Mouse (Mus musculus): Measurements from ENCODE around the gene Gnb3. TPM values are rescaled to one million over a fixed set of nuclear protein-coding genes. Genes with fewer than 3 reads are reported as not detected.

Gene Gnb3
- polyA plus RNA-seq, 2 experiments, result 0.03 to 0.23 TPM

- DNase-seq (ENCODE audit: low read depth in 3 of 3, low spot score in 3 of 3) (peak in 1 of 3 experiments; percentile 40), ATAC-seq (ENCODE audit: insufficient read depth) (no peak)
- Histone ChIP-seq H3K27ac (no peak overlapping the region), H3K27me3 (ENCODE audit: control insufficient read depth, insufficient read depth, low read length) (no peaks in the 10 kb centered on the region), H3K9me3 (ENCODE audit: control insufficient read depth, low read length) (no peaks in the 10 kb centered on the region), H3K9ac (replicated peaks) (peak overlapping the region; percentile 56), H3K36me3 (replicated peaks; ENCODE audit: control insufficient read depth, insufficient read depth, low read depth) (peaks cover 39% of the 10 kb centered on the region), H3K4me1 (replicated peaks; ENCODE audit: control insufficient read depth in 2 of 2, insufficient read depth in 2 of 2, low read length in 1 of 2) (peaks cover 6 to 9% of the 10 kb centered on the region in 2 experiments; a peak in 3 of 4 replicates), H3K4me2 (ENCODE audit: low read depth) (peak overlapping the region; percentile 98), H3K4me3 (ENCODE audit: insufficient read depth in 1 of 2, low read depth in 2 of 2, low read length in 2 of 2) (peak overlapping the region; percentile 78 to 81)
- 19% methylated on average over 10 of the region's 10 CpGs for WGBS (ENCODE audit: insufficient replicate concordance)
- no peak for TF ChIP-seq EP300 (IDR thresholded peaks at IDR 0.05; ENCODE audit: low read depth)
- no peak for TF ChIP-seq CTCF (IDR thresholded peaks at IDR 0.05; ENCODE audit: low read depth)
These were observed 11.9 kb downstream of the Gnb3 start for GRCm38 (mm10) chr6:124828101-124828592.

- Histone ChIP-seq H3K27me3 (ENCODE audit: control insufficient read depth, insufficient read depth, low read length) (no peaks in the 10 kb centered on the region), H3K4me1 (replicated peaks; ENCODE audit: control insufficient read depth in 2 of 2, insufficient read depth in 2 of 2, low read length in 1 of 2) (no peaks in the 10 kb centered on the region), H3K4me2 (ENCODE audit: low read depth) (no peak overlapping the region), H3K27ac (no peak overlapping the region), H3K9me3 (ENCODE audit: control insufficient read depth, low read length) (no peaks in the 10 kb centered on the region), H3K9ac (replicated peaks) (no peak overlapping the region), H3K36me3 (replicated peaks; ENCODE audit: control insufficient read depth, insufficient read depth, low read depth) (peaks cover 50% of the 10 kb centered on the region), H3K4me3 (ENCODE audit: insufficient read depth in 1 of 2, low read depth in 2 of 2, low read length in 2 of 2) (no peak overlapping the region)
- WGBS (ENCODE audit: insufficient replicate concordance), result 77% methylated on average over 4 of the region's 4 CpGs
- TF ChIP-seq CTCF (IDR thresholded peaks at IDR 0.05; ENCODE audit: low read depth) (no peak), EP300 (IDR thresholded peaks at IDR 0.05; ENCODE audit: low read depth) (no peak)
- DNase-seq (ENCODE audit: low read depth in 3 of 3, low spot score in 3 of 3), result no peak
- no peak for ATAC-seq (ENCODE audit: insufficient read depth)
These were observed 18.0 kb downstream of the Gnb3 start for GRCm38 (mm10) chr6:124822049-124822448.

GRCm38 (mm10) chr6:124820891-124821290, 19.2 kb downstream of the Gnb3 start:
- no peak overlapping the region for H3K4me2 ChIP-seq (ENCODE audit: low read depth)
- WGBS (ENCODE audit: insufficient replicate concordance), result 82% methylated on average over 5 of the region's 5 CpGs
- DNase-seq (ENCODE audit: low read depth in 3 of 3, low spot score in 3 of 3) (no peak), ATAC-seq (ENCODE audit: insufficient read depth) (no peak)
- no peak overlapping the region for H3K4me3 ChIP-seq (ENCODE audit: insufficient read depth in 1 of 2, low read depth in 2 of 2, low read length in 2 of 2)
- TF ChIP-seq EP300 (IDR thresholded peaks at IDR 0.05; ENCODE audit: low read depth) (no peak), CTCF (IDR thresholded peaks at IDR 0.05; ENCODE audit: low read depth) (no peak)
- H3K27me3 ChIP-seq (ENCODE audit: control insufficient read depth, insufficient read depth, low read length), result no peaks in the 10 kb centered on the region
- peaks cover 50% of the 10 kb centered on the region for H3K36me3 ChIP-seq (replicated peaks; ENCODE audit: control insufficient read depth, insufficient read depth, low read depth)
- no peaks in the 10 kb centered on the region for H3K9me3 ChIP-seq (ENCODE audit: control insufficient read depth, low read length)
- no peak overlapping the region for H3K27ac ChIP-seq
- H3K4me1 ChIP-seq (replicated peaks; ENCODE audit: control insufficient read depth in 2 of 2, insufficient read depth in 2 of 2, low read length in 1 of 2), result no peaks in the 10 kb centered on the region
- H3K9ac ChIP-seq (replicated peaks), result no peak overlapping the region

GRCm38 (mm10) chr6:124817971-124818370, 22.1 kb downstream of the Gnb3 start:
- peaks cover 5% of the 10 kb centered on the region in 2 experiments for H3K4me1 ChIP-seq (replicated peaks; ENCODE audit: control insufficient read depth in 2 of 2, insufficient read depth in 2 of 2, low read length in 1 of 2)
- DNase-seq (ENCODE audit: low read depth in 3 of 3, low spot score in 3 of 3), result no peak
- H3K4me3 ChIP-seq (ENCODE audit: insufficient read depth in 1 of 2, low read depth in 2 of 2, low read length in 2 of 2), result no peak overlapping the region
- no peaks in the 10 kb centered on the region for H3K27me3 ChIP-seq (ENCODE audit: control insufficient read depth, insufficient read depth, low read length)
- TF ChIP-seq EP300 (IDR thresholded peaks at IDR 0.05; ENCODE audit: low read depth), result no peak
- no peak for TF ChIP-seq CTCF (IDR thresholded peaks at IDR 0.05; ENCODE audit: low read depth)
- H3K27ac ChIP-seq, result no peak overlapping the region
- no peaks in the 10 kb centered on the region for H3K9me3 ChIP-seq (ENCODE audit: control insufficient read depth, low read length)
- WGBS (ENCODE audit: insufficient replicate concordance), result 58% methylated on average over 8 of the region's 8 CpGs
- ATAC-seq (ENCODE audit: insufficient read depth), result no peak
- H3K9ac ChIP-seq (replicated peaks), result no peak overlapping the region
- H3K4me2 ChIP-seq (ENCODE audit: low read depth), result no peak overlapping the region
- H3K36me3 ChIP-seq (replicated peaks; ENCODE audit: control insufficient read depth, insufficient read depth, low read depth), result peaks cover 32% of the 10 kb centered on the region

- no peak overlapping the region for H3K27ac ChIP-seq
These were observed 22.5 kb downstream of the Gnb3 start for GRCm38 (mm10) chr6:124817563-124817962.

More at GRCm38 (mm10) chr6:124817563-124817962, 22.5 kb downstream of the Gnb3 start:
- WGBS (ENCODE audit: insufficient replicate concordance), result 89% methylated on average over 8 of the region's 8 CpGs
- Histone ChIP-seq H3K9me3 (ENCODE audit: control insufficient read depth, low read length) (no peaks in the 10 kb centered on the region), H3K27me3 (ENCODE audit: control insufficient read depth, insufficient read depth, low read length) (no peaks in the 10 kb centered on the region), H3K36me3 (replicated peaks; ENCODE audit: control insufficient read depth, insufficient read depth, low read depth) (peaks cover 34% of the 10 kb centered on the region), H3K4me2 (ENCODE audit: low read depth) (no peak overlapping the region), H3K9ac (replicated peaks) (no peak overlapping the region), H3K4me1 (replicated peaks; ENCODE audit: control insufficient read depth in 2 of 2, insufficient read depth in 2 of 2, low read length in 1 of 2) (peaks cover 8 to 9% of the 10 kb centered on the region in 2 experiments), H3K4me3 (ENCODE audit: insufficient read depth in 1 of 2, low read depth in 2 of 2, low read length in 2 of 2) (no peak overlapping the region)
- TF ChIP-seq EP300 (IDR thresholded peaks at IDR 0.05; ENCODE audit: low read depth), result no peak
- TF ChIP-seq CTCF (IDR thresholded peaks at IDR 0.05; ENCODE audit: low read depth), result no peak
- DNase-seq (ENCODE audit: low read depth in 3 of 3, low spot score in 3 of 3), result no peak
- no peak for ATAC-seq (ENCODE audit: insufficient read depth)
